Mouse (Mus musculus): ENCODE measurements around the gene Dab1.

GRCm38 (mm10) chr4:104307781-104308180, 688.6 kb downstream of the Dab1 start:
- TF ChIP-seq CTCF (IDR thresholded peaks at IDR 0.05; ENCODE audit: borderline replicate concordance, insufficient read depth, low read length) (no peak), POLR2A (IDR thresholded peaks at IDR 0.05; ENCODE audit: low read depth, low read length) (no peak)

Data from embryonic fibroblast, embryonic 13.5 days (primary cell).